In genomic region chr9:40639536-40640187, GRCm38 (mm10) we compare ENCODE assay signal across 25 mouse cellular contexts. TPM values are rescaled to one million over a fixed set of nuclear protein-coding genes. Genes with fewer than 3 reads are reported as not detected.
DNase-seq lines count a peak whose midpoint lies in the region; TF ChIP-seq lines count a peak whose summit lies in the region.
"Had no signal": no experiment of that assay in that cellular context is flagged by ENCODE, and none has a peak within 500 bp of the region (broad histone marks: within the 10 kb centered on the region; RNA-seq: fewer than 3 reads in every experiment).

No protein-coding gene starts in this region.

- H3K36me3 ChIP-seq in kidney, adult 2 months (ENCODE audit: control insufficient read depth, insufficient read depth, low read length) = no peaks in the 10 kb centered on the region
- H3K36me3 ChIP-seq: embryonic facial prominence, embryonic 15.5 days; intestine, embryonic 15.5 days had no signal

- WGBS in kidney, adult 2 months = 70% methylated on average over 10 of the region's 10 CpGs

- H3K4me3 ChIP-seq in kidney, adult 2 months (ENCODE audit: insufficient read depth, low read depth, low read length) = no peak overlapping the region
- H3K4me3 ChIP-seq: embryonic facial prominence, embryonic 15.5 days; intestine, embryonic 15.5 days had no signal

- H3K4me1 ChIP-seq in kidney, adult 2 months (ENCODE audit: control insufficient read depth, insufficient read depth, low read length) = no peaks in the 10 kb centered on the region; the same call in 1 of the 2 replicates

- H3K27ac ChIP-seq in kidney, adult 2 months (ENCODE audit: insufficient read depth, low read depth, low read length) = no peak overlapping the region
- H3K27ac ChIP-seq: embryonic facial prominence, embryonic 15.5 days; intestine, embryonic 15.5 days; kidney, postnatal 0 days had no signal

- intact Hi-C loops in gastrocnemius, postnatal 36 days (cut with DNase I) = no loop called here

- no peak for TF ChIP-seq POLR2A in kidney, adult 2 months (IDR thresholded peaks at IDR 0.05; ENCODE audit: low read depth, low read length)

- H3K27me3 ChIP-seq in kidney, adult 2 months (replicated peaks; ENCODE audit: control insufficient read depth, insufficient read depth, low read length) = no peaks in the 10 kb centered on the region
- H3K27me3 ChIP-seq: intestine, embryonic 15.5 days had no signal

- peak; percentile 36 for DNase-seq in gastrocnemius, postnatal 25 days
- DNase-seq in gastrocnemius, postnatal 36 days = no peak
- peak; percentile 36 for DNase-seq in kidney, adult 2 months
- no peak for DNase-seq in kidney, postnatal 36 days
- peak; percentile 67 for DNase-seq in adipocyte (ENCODE audit: low spot score)
- peak; percentile 71 for DNase-seq in brain, adult 2 months (ENCODE audit: low read depth, low spot score)
- DNase-seq in left cerebral cortex, adult 11 months (ENCODE audit: low spot score) = no peak
- no peak for DNase-seq in spleen, postnatal 10 days (ENCODE audit: low spot score in 2 of 2)
- DNase-seq: adrenal gland, adult 8-10 months; layer of hippocampus, adult 9-11 months; right cerebral cortex, postnatal 14 days; thymus, postnatal 4 days had no signal

- no peak for TF ChIP-seq CTCF in kidney, adult 2 months (conservative IDR thresholded peaks at IDR 0.05; ENCODE audit: insufficient read depth, insufficient read length, low read depth, low read length)

RNA-seq across cellular contexts. Expression of gene Gm21915, which starts 30.8 kb away (rescaled TPM):
- not detected for total RNA-seq in gastrocnemius, postnatal 25 days (2021)
- not detected for total RNA-seq in gastrocnemius, postnatal 36 days (2021)
- not detected in 2 replicates for polyA plus RNA-seq in kidney, adult 2 months (2012; rRNA removed)
- total RNA-seq: adrenal gland, adult 8-10 months; gastrocnemius, postnatal 4 days; heart, postnatal 14 days; left cerebral cortex, postnatal 14 days; megakaryocyte-erythroid progenitor cell, adult 5-6 weeks; MEL had no signal
- polyA plus RNA-seq: CD4-positive, CD25-positive, alpha-beta regulatory T cell, adult 4 months; embryonic facial prominence, embryonic 15.5 days; forebrain, embryonic 14.5 days; intestine, embryonic 15.5 days; kidney, postnatal 0 days; liver, embryonic 11.5 days; lung, embryonic 16.5 days; testis, adult 2 months had no signal

RNA-seq across cellular contexts. Expression of gene Clmp, which starts 46.1 kb away (rescaled TPM):
- total RNA-seq in gastrocnemius, postnatal 25 days (2021) = 1 to 10 TPM; 5.3 to 6.6 TPM
- total RNA-seq in gastrocnemius, postnatal 36 days (2021) = 1 to 10 TPM; 3.1 to 6.1 TPM
- 4.5 and 5.1 TPM in 2 replicates for polyA plus RNA-seq in kidney, adult 2 months (2012; rRNA removed)
- total RNA-seq: MEL had no signal

Comparison
In these comparisons a context has a peak if more than half of its experiments do, and no peak if none do; other contexts are left out.
1. DNase-seq: peak in gastrocnemius, postnatal 25 days (single experiment), kidney, adult 2 months (single experiment), adipocyte (single experiment) and brain, adult 2 months (single experiment); none in gastrocnemius, postnatal 36 days (0 of 2), kidney, postnatal 36 days (0 of 2), left cerebral cortex, adult 11 months (single experiment) and spleen, postnatal 10 days (0 of 2).